Mouse (Mus musculus) heart, embryonic 13.5 days (tissue): ENCODE results near the gene Ptgir. TPM values are rescaled to one million over a fixed set of nuclear protein-coding genes. Genes with fewer than 3 reads are reported as not detected.
"Not testable (repeated sequence)": the region's sequence is repeated elsewhere in the genome, so short reads cannot be mapped to it uniquely, and the experiment has no call there.

Experiments
- ATAC-seq: fragments of 200-750 bp; cut with Nextera tagmentation; 2 replicates; pipeline ENCODE4 v1.8.0; 2017; ENCODE audit warnings: moderate TSS enrichment; ENCODE audit not compliant: insufficient number of reproducible peaks, low FRiP score, low TSS enrichment; ENCODE audit errors: extremely low read depth
- H3K27ac ChIP-seq: fragments of 300-500 bp; sonication (generic); replicated peaks from 2 replicates; pipeline ENCODE4 v1.5.1; 2015; ENCODE audit warnings: moderate library complexity, mild to moderate bottlenecking, inconsistent platforms
- H3K27me3 ChIP-seq: fragments of 300-500 bp; sonication (generic); replicated peaks from 2 replicates; pipeline ENCODE4 v1.6.1; 2015; ENCODE audit warnings: mild to moderate bottlenecking, inconsistent platforms
- H3K36me3 ChIP-seq: fragments of 300-500 bp; sonication (generic); 2 replicates; pipeline ENCODE4 v1.6.1; 2015; ENCODE audit warnings: mild to moderate bottlenecking, inconsistent platforms
- H3K4me1 ChIP-seq: fragments of 300-500 bp; sonication (generic); 2 replicates; pipeline ENCODE4 v1.6.1; 2015; ENCODE audit warnings: inconsistent platforms
- H3K4me2 ChIP-seq: fragments of 300-500 bp; sonication (generic); 2 replicates; pipeline ENCODE4 v1.6.1; 2015; ENCODE audit warnings: inconsistent platforms, mild to moderate bottlenecking, moderate library complexity
- H3K4me3 ChIP-seq: fragments of 300-500 bp; sonication (generic); 2 replicates; pipeline ENCODE4 v1.5.1; 2015; ENCODE audit warnings: moderate library complexity, mild to moderate bottlenecking, inconsistent platforms
- H3K9ac ChIP-seq: fragments of 300-500 bp; sonication (generic); 2 replicates; pipeline ENCODE4 v1.6.1; 2015; ENCODE audit warnings: inconsistent platforms, mild to moderate bottlenecking, moderate library complexity
- H3K9me3 ChIP-seq: fragments of 300-500 bp; sonication (generic); 2 replicates; pipeline ENCODE4 v1.6.1; 2016; ENCODE audit warnings: inconsistent platforms
- WGBS: fragments of 180-500 bp; shearing (Covaris S2); methylation state at CpG from one replicate; pipeline ENCODE4 v1.1.7; 2015; ENCODE audit warnings: mixed read lengths; 5-methylcytosine and 5-hydroxymethylcytosine counted together
- polyA plus RNA-seq: library from polyadenylated mRNA; unstranded; fragments of >200 nt; fragmentation: Nextera tagmentation; extraction: Ambion mirVana; gene quantifications from 2 replicates; pipeline ENCODE4 v1.2.1, GENCODE M21; 2015

The Ptgir gene
- polyA plus RNA-seq, 1 experiment from 2014 or later, result 0.32 TPM

- H3K4me3 ChIP-seq, result peak overlapping the region; percentile 66
- H3K4me1 ChIP-seq, result peaks cover 63% of the 10 kb centered on the region
- WGBS, result 12% methylated on average over 17 of the region's 17 CpGs
- no peaks in the 10 kb centered on the region for H3K9me3 ChIP-seq
- no peak for ATAC-seq
- H3K4me2 ChIP-seq, result peak overlapping the region; percentile 92
- H3K9ac ChIP-seq, result peak overlapping the region; percentile 87
- H3K36me3 ChIP-seq, result no peaks in the 10 kb centered on the region
- H3K27me3 ChIP-seq, result peaks cover 57% of the 10 kb centered on the region
- H3K27ac ChIP-seq, result no peak overlapping the region
Measured at GRCm38 (mm10) chr7:16945419-16945818, 39.1 kb downstream of the Ptgir start.

- Histone ChIP-seq H3K4me1 (peaks cover 63% of the 10 kb centered on the region), H3K4me2 (peak overlapping the region; percentile 92), H3K27ac (no peak overlapping the region), H3K9me3 (no peaks in the 10 kb centered on the region), H3K9ac (peak overlapping the region; percentile 72), H3K36me3 (no peaks in the 10 kb centered on the region), H3K4me3 (peak overlapping the region; percentile 66), H3K27me3 (peaks cover 57% of the 10 kb centered on the region)
- ATAC-seq, result no peak
- WGBS, result 4% methylated on average over 53 of the region's 53 CpGs
Measured at GRCm38 (mm10) chr7:16946441-16947348, 40.4 kb downstream of the Ptgir start.

GRCm38 (mm10) chr7:16947349-16947895 is 41.1 kb downstream of the Ptgir start:
- H3K36me3 ChIP-seq, result no peaks in the 10 kb centered on the region
- H3K27me3 ChIP-seq, result peaks cover 57% of the 10 kb centered on the region
- H3K4me1 ChIP-seq, result peaks cover 63% of the 10 kb centered on the region
- no peaks in the 10 kb centered on the region for H3K9me3 ChIP-seq
- no peak overlapping the region for H3K27ac ChIP-seq
- no peak for ATAC-seq
- H3K4me2 ChIP-seq, result peak overlapping the region; percentile 92
- WGBS, result 23% methylated on average over 20 of the region's 22 CpGs
- H3K9ac ChIP-seq, result peak overlapping the region; percentile 72
- peak overlapping the region; percentile 66 for H3K4me3 ChIP-seq

- H3K9ac ChIP-seq, result peak overlapping the region; percentile 61; the same call in 1 of the 2 replicates
- no peaks in the 10 kb centered on the region for H3K36me3 ChIP-seq
- WGBS, result 4% methylated on average over 4 of the region's 4 CpGs
- H3K4me1 ChIP-seq, result peaks cover 63% of the 10 kb centered on the region
- H3K27ac ChIP-seq, result peak overlapping the region; percentile 20; the same call in 1 of the 2 replicates
- peak overlapping the region; percentile 92 for H3K4me2 ChIP-seq
- no peaks in the 10 kb centered on the region for H3K9me3 ChIP-seq
- H3K4me3 ChIP-seq, result peak overlapping the region; percentile 66
- peaks cover 57% of the 10 kb centered on the region for H3K27me3 ChIP-seq
- no peak for ATAC-seq
Measured at GRCm38 (mm10) chr7:16947959-16948361, 41.7 kb downstream of the Ptgir start.

- Histone ChIP-seq H3K4me3 (no peak overlapping the region), H3K9me3 (no peaks in the 10 kb centered on the region), H3K9ac (no peak overlapping the region; the same call in 1 of the 2 replicates), H3K4me1 (peaks cover 62% of the 10 kb centered on the region), H3K27ac (no peak overlapping the region), H3K27me3 (peaks cover 52% of the 10 kb centered on the region), H3K36me3 (no peaks in the 10 kb centered on the region), H3K4me2 (no peak overlapping the region)
- ATAC-seq, result no peak
- WGBS, result 56% methylated on average over 8 of the region's 8 CpGs
Measured at GRCm38 (mm10) chr7:16948923-16949458, 42.7 kb downstream of the Ptgir start.

GRCm38 (mm10) chr7:16949908-16950841 is 43.9 kb downstream of the Ptgir start:
- ATAC-seq, result no peak
- 9% methylated on average over 29 of the region's 29 CpGs for WGBS

GRCm38 (mm10) chr7:16950861-16951635 is 44.8 kb downstream of the Ptgir start:
- Histone ChIP-seq H3K36me3 (no peaks in the 10 kb centered on the region), H3K9me3 (no peaks in the 10 kb centered on the region), H3K9ac (no peak overlapping the region), H3K4me2 (peak overlapping the region; percentile 20; the same call in 1 of the 2 replicates), H3K27ac (no peak overlapping the region), H3K4me1 (peaks cover 43% of the 10 kb centered on the region), H3K27me3 (peaks cover 38% of the 10 kb centered on the region), H3K4me3 (no peak overlapping the region)
- 25% methylated on average over 18 of the region's 18 CpGs for WGBS
- ATAC-seq, result peak; percentile 48; the same call in 1 of the 2 replicates

More at GRCm38 (mm10) chr7:16949908-16950841, 43.9 kb downstream of the Ptgir start:
- Histone ChIP-seq H3K36me3 (no peaks in the 10 kb centered on the region), H3K9ac (peak overlapping the region; percentile 71), H3K27ac (no peak overlapping the region), H3K4me2 (peak overlapping the region; percentile 70), H3K9me3 (no peaks in the 10 kb centered on the region), H3K27me3 (peaks cover 46% of the 10 kb centered on the region), H3K4me1 (peaks cover 51% of the 10 kb centered on the region), H3K4me3 (peak overlapping the region; percentile 44)

GRCm38 (mm10) chr7:16953776-16954175 is 47.5 kb downstream of the Ptgir start:
- not testable (repeated sequence) for H3K36me3 ChIP-seq

GRCm38 (mm10) chr7:16955712-16956111 is 49.4 kb downstream of the Ptgir start:
- no peak for ATAC-seq
- WGBS, result 74% methylated on average over 4 of the region's 4 CpGs
- Histone ChIP-seq H3K9me3 (no peaks in the 10 kb centered on the region), H3K27me3 (peaks cover 13% of the 10 kb centered on the region), H3K27ac (no peak overlapping the region), H3K36me3 (no peaks in the 10 kb centered on the region), H3K9ac (no peak overlapping the region), H3K4me3 (no peak overlapping the region), H3K4me1 (peaks cover 5% of the 10 kb centered on the region; the same call in 1 of the 2 replicates), H3K4me2 (no peak overlapping the region)

More at GRCm38 (mm10) chr7:16953776-16954175, 47.5 kb downstream of the Ptgir start:
- H3K4me1 ChIP-seq, result peaks cover 15% of the 10 kb centered on the region
- not testable (repeated sequence) for ATAC-seq, H3K4me2 ChIP-seq, H3K9ac ChIP-seq, H3K4me3 ChIP-seq, H3K9me3 ChIP-seq, H3K27ac ChIP-seq
- 60% methylated on average over 2 of the region's 2 CpGs for WGBS
- peaks cover 11% of the 10 kb centered on the region for H3K27me3 ChIP-seq
